Mouse (Mus musculus): ENCODE data around the gene Cdh3. TPM values are rescaled to one million over a fixed set of nuclear protein-coding genes. Genes with fewer than 3 reads are reported as not detected.

Cdh3 gene
- polyA plus RNA-seq, 1 experiment, result 33.3 TPM

GRCm38 (mm10) chr8:106504241-106504640, 6.5 kb upstream of the Cdh3 start:
- TF ChIP-seq CTCF (IDR thresholded peaks at IDR 0.05; ENCODE audit: low read depth, low read length) (no peak), EP300 (IDR thresholded peaks at IDR 0.05; ENCODE audit: insufficient read depth, low read depth, low read length) (no peak), POLR2A (IDR thresholded peaks at IDR 0.05; ENCODE audit: insufficient read depth, low read length) (no peak)

DNA sequence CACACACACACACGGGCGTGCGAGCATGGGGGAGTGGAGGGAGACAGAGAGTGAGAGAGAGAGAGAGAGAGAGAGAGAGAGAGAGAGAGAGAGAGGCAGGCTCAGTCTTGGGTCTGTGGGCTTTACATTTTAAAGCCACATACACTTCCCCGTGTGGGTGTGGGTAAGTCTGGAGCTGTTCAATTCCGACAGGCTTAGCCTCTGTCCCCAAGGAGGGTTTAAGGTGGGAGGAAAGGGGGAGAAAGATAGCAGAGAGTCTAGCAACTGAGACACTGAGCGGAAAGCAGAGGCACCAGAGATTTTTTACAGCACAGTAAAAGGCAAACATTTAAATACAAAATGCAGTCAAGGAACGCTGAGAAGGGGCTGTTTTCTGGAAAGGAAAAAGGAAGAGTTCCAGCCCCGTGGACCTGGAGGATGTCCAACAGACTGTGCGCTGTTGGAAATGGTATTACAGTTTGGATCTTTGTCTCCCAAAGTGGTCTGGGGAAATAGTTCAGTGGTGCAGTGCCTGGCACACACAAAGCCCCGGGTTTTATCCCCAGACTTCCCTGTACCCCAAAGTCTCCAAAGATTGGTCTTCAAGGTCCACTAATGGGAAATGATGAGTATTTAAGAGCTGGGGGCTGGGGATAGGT, 5.2 kb upstream of the Cdh3 start:
- Histone ChIP-seq H3K36me3 (ENCODE audit: control insufficient read depth, insufficient read depth, low read length, poor library complexity, severe bottlenecking) (no peaks in the 10 kb centered on the region), H3K27ac (ENCODE audit: insufficient read depth, low read length) (no peak overlapping the region), H3K27me3 (ENCODE audit: control insufficient read depth, insufficient read depth, low read length, poor library complexity, severe bottlenecking) (no peaks in the 10 kb centered on the region), H3K9ac (ENCODE audit: low read depth, poor library complexity, severe bottlenecking) (no peak overlapping the region), H3K4me1 (ENCODE audit: control insufficient read depth, insufficient read depth, low read length) (peaks cover 5% of the 10 kb centered on the region), H3K4me3 (ENCODE audit: low read depth, low read length) (no peak overlapping the region), H3K9me3 (replicated peaks; ENCODE audit: control insufficient read depth, insufficient read depth, low read length, poor library complexity, severe bottlenecking) (peaks cover 6% of the 10 kb centered on the region)
- TF ChIP-seq CTCF (IDR thresholded peaks at IDR 0.05; ENCODE audit: low read depth, low read length) (no peak), EP300 (IDR thresholded peaks at IDR 0.05; ENCODE audit: insufficient read depth, low read depth, low read length) (no peak), POLR2A (IDR thresholded peaks at IDR 0.05; ENCODE audit: insufficient read depth, low read length) (no peak)

More at GRCm38 (mm10) chr8:106504241-106504640, 6.5 kb upstream of the Cdh3 start:
- no peak overlapping the region for H3K27ac ChIP-seq (ENCODE audit: insufficient read depth, low read length)
- no peaks in the 10 kb centered on the region for H3K36me3 ChIP-seq (ENCODE audit: control insufficient read depth, insufficient read depth, low read length, poor library complexity, severe bottlenecking)
- H3K27me3 ChIP-seq (ENCODE audit: control insufficient read depth, insufficient read depth, low read length, poor library complexity, severe bottlenecking), result no peaks in the 10 kb centered on the region
- peaks cover 5% of the 10 kb centered on the region for H3K4me1 ChIP-seq (ENCODE audit: control insufficient read depth, insufficient read depth, low read length)
- no peak overlapping the region for H3K9ac ChIP-seq (ENCODE audit: low read depth, poor library complexity, severe bottlenecking)
- no peak overlapping the region for H3K4me3 ChIP-seq (ENCODE audit: low read depth, low read length)
- peaks cover 18% of the 10 kb centered on the region for H3K9me3 ChIP-seq (replicated peaks; ENCODE audit: control insufficient read depth, insufficient read depth, low read length, poor library complexity, severe bottlenecking)

GRCm38 (mm10) chr8:106506106-106506505, 4.6 kb upstream of the Cdh3 start:
- no peak overlapping the region for H3K4me3 ChIP-seq (ENCODE audit: low read depth, low read length)
- no peaks in the 10 kb centered on the region for H3K27me3 ChIP-seq (ENCODE audit: control insufficient read depth, insufficient read depth, low read length, poor library complexity, severe bottlenecking)
- no peaks in the 10 kb centered on the region for H3K36me3 ChIP-seq (ENCODE audit: control insufficient read depth, insufficient read depth, low read length, poor library complexity, severe bottlenecking)
- H3K9me3 ChIP-seq (replicated peaks; ENCODE audit: control insufficient read depth, insufficient read depth, low read length, poor library complexity, severe bottlenecking), result peaks cover 3% of the 10 kb centered on the region
- peaks cover 5% of the 10 kb centered on the region for H3K4me1 ChIP-seq (ENCODE audit: control insufficient read depth, insufficient read depth, low read length)
- H3K27ac ChIP-seq (ENCODE audit: insufficient read depth, low read length), result no peak overlapping the region
- H3K9ac ChIP-seq (ENCODE audit: low read depth, poor library complexity, severe bottlenecking), result no peak overlapping the region
- no peak for TF ChIP-seq EP300 (IDR thresholded peaks at IDR 0.05; ENCODE audit: insufficient read depth, low read depth, low read length)
- TF ChIP-seq CTCF (IDR thresholded peaks at IDR 0.05; ENCODE audit: low read depth, low read length), result no peak
- TF ChIP-seq POLR2A (IDR thresholded peaks at IDR 0.05; ENCODE audit: insufficient read depth, low read length), result no peak

DNA sequence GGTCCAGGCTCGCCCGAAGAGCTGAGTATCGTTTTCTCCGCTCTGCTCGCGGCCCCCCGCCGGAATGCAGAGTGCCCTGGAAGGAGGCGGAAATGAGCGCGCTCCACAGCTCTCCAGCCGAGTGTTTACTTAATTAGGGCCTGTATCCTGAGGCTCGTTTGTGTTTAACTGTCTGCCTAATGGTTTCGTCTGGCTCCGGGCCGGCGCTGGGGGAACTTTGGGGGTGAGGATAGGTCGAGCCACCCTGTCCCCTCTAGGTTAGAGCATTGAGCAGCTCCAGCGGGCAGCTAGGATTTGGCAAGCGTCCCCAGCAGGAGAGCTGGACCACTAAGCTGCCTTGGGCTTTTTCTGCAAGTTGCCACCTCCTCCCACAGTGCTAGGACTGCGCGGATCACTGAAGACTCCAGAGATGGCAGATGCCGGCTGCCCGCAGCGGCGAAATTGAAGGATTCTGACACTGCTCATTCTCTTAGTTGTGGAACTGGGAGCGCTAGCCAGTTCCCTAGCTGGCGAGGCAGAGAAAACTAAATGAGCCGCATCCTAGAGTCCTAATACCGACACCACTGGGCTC, 2.8 kb upstream of the Cdh3 start:
- H3K27me3 ChIP-seq (ENCODE audit: control insufficient read depth, insufficient read depth, low read length, poor library complexity, severe bottlenecking), result peaks cover 4% of the 10 kb centered on the region
- H3K4me3 ChIP-seq (ENCODE audit: low read depth, low read length), result peak overlapping the region; percentile 44
- H3K9ac ChIP-seq (ENCODE audit: low read depth, poor library complexity, severe bottlenecking), result peak overlapping the region; percentile 46; the same call in 1 of the 2 replicates
- no peak overlapping the region for H3K27ac ChIP-seq (ENCODE audit: insufficient read depth, low read length)
- H3K4me1 ChIP-seq (ENCODE audit: control insufficient read depth, insufficient read depth, low read length), result peaks cover 5% of the 10 kb centered on the region
- 0 out of 2 replicates have a peak, but pooled peaks cover 5% of the 10 kb centered on the region for H3K36me3 ChIP-seq (ENCODE audit: control insufficient read depth, insufficient read depth, low read length, poor library complexity, severe bottlenecking)
- H3K9me3 ChIP-seq (replicated peaks; ENCODE audit: control insufficient read depth, insufficient read depth, low read length, poor library complexity, severe bottlenecking), result peaks cover 3% of the 10 kb centered on the region
- no peak for TF ChIP-seq POLR2A (IDR thresholded peaks at IDR 0.05; ENCODE audit: insufficient read depth, low read length)
- peak; percentile 78; the same call in 1 of the 2 replicates for TF ChIP-seq EP300 (IDR thresholded peaks at IDR 0.05; ENCODE audit: insufficient read depth, low read depth, low read length)
- TF ChIP-seq CTCF (IDR thresholded peaks at IDR 0.05; ENCODE audit: low read depth, low read length), result no peak

DNA sequence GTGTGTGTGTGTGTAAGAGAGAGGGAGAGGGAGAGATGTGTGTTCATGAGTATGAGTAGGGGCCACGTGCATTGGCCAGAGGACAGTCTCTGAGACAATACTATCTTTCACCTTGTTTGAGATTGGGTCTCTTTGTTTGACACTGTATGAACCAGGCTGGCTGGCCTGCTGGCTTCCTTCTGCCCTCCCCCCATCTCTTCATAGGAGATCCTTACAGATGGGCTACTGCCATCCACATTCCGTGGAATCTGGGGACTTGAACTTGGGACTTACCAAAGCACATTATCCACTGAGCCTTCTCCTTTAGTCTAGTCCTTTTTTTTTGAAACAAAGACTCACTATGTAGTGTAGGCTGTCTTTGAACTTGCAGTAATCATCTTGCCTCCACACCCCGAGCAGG, 2.2 kb upstream of the Cdh3 start:
- Histone ChIP-seq H3K9ac (ENCODE audit: low read depth, poor library complexity, severe bottlenecking) (peak overlapping the region; percentile 46; the same call in 1 of the 2 replicates), H3K27ac (ENCODE audit: insufficient read depth, low read length) (no peak overlapping the region), H3K4me3 (ENCODE audit: low read depth, low read length) (no peak overlapping the region), H3K9me3 (replicated peaks; ENCODE audit: control insufficient read depth, insufficient read depth, low read length, poor library complexity, severe bottlenecking) (peaks cover 3% of the 10 kb centered on the region; the same call in 1 of the 2 replicates), H3K27me3 (ENCODE audit: control insufficient read depth, insufficient read depth, low read length, poor library complexity, severe bottlenecking) (peaks cover 4% of the 10 kb centered on the region), H3K36me3 (ENCODE audit: control insufficient read depth, insufficient read depth, low read length, poor library complexity, severe bottlenecking) (peaks cover 5% of the 10 kb centered on the region; the same call in 1 of the 2 replicates), H3K4me1 (ENCODE audit: control insufficient read depth, insufficient read depth, low read length) (peaks cover 5% of the 10 kb centered on the region)
- no peak for TF ChIP-seq CTCF (IDR thresholded peaks at IDR 0.05; ENCODE audit: low read depth, low read length)
- no peak for TF ChIP-seq POLR2A (IDR thresholded peaks at IDR 0.05; ENCODE audit: insufficient read depth, low read length)
- no peak for TF ChIP-seq EP300 (IDR thresholded peaks at IDR 0.05; ENCODE audit: insufficient read depth, low read depth, low read length)
